Mouse (Mus musculus) heart, embryonic 16.5 days (tissue): ENCODE results near the gene Mcoln2. TPM values are rescaled to one million over a fixed set of nuclear protein-coding genes. Genes with fewer than 3 reads are reported as not detected.

Experiments used
- ATAC-seq: fragments of 200-750 bp; cut with Nextera tagmentation; replicated peaks from 2 replicates; pipeline ENCODE4 v1.8.0; 2017; ENCODE audit warnings: moderate number of reproducible peaks; ENCODE audit not compliant: insufficient read depth, low FRiP score; ENCODE audit errors: extremely low read depth
- H3K27ac ChIP-seq: fragments of 300-500 bp; sonication (generic); 2 replicates; pipeline ENCODE4 v1.5.1; 2014; ENCODE audit warnings: mild to moderate bottlenecking, low read length, control low read depth, moderate library complexity
- H3K27me3 ChIP-seq: fragments of 300-500 bp; sonication (generic); 2 replicates; pipeline ENCODE4 v1.6.1; 2014; ENCODE audit warnings: low read length, mixed read lengths; ENCODE audit not compliant: control insufficient read depth, insufficient read depth
- H3K36me3 ChIP-seq: fragments of 300-500 bp; sonication (generic); 2 replicates; pipeline ENCODE4 v1.6.1; 2014; ENCODE audit not compliant: control insufficient read depth, insufficient read depth
- H3K4me1 ChIP-seq: fragments of 300-500 bp; sonication (generic); 2 replicates; pipeline ENCODE4 v1.6.1; 2014; ENCODE audit warnings: low read length, mixed read lengths; ENCODE audit not compliant: control insufficient read depth, insufficient read depth
- H3K4me2 ChIP-seq: fragments of 300-500 bp; sonication (generic); 2 replicates; pipeline ENCODE4 v1.6.1; 2014; ENCODE audit warnings: low read depth, mild to moderate bottlenecking, control low read depth, low read length
- H3K4me3 ChIP-seq: fragments of 300-500 bp; sonication (generic); 2 replicates; pipeline ENCODE4 v1.5.1; 2014; ENCODE audit warnings: mild to moderate bottlenecking, control low read depth, low read length
- H3K9ac ChIP-seq: fragments of 300-500 bp; sonication (generic); 2 replicates; pipeline ENCODE4 v1.6.1; 2014; ENCODE audit warnings: low read length, control low read depth
- H3K9me3 ChIP-seq: fragments of 300-500 bp; sonication (generic); replicated peaks from 2 replicates; pipeline ENCODE4 v1.6.1; 2016; ENCODE audit warnings: low read length; ENCODE audit not compliant: control insufficient read depth
- WGBS: fragments of 180-500 bp; shearing (Covaris S2); extraction: QIAGEN DNeasy Blood & Tissue Kit; methylation state at CpG from one replicate; pipeline ENCODE4 v1.1.7; 2014; 5-methylcytosine and 5-hydroxymethylcytosine counted together
- polyA plus RNA-seq: library from polyadenylated mRNA; unstranded; fragments of >200 nt; fragmentation: Nextera tagmentation; extraction: Ambion mirVana; gene quantifications from 2 replicates; pipeline ENCODE4 v1.2.1, GENCODE M21; 2015

Mcoln2 gene
- polyA plus RNA-seq, 1 experiment from 2014 or later = 3.2 TPM

- Histone ChIP-seq H3K27ac (no peak overlapping the region), H3K4me3 (no peak overlapping the region), H3K4me2 (no peak overlapping the region), H3K9me3 (no peaks in the 10 kb centered on the region; the same call in 1 of the 2 replicates), H3K36me3 (no peaks in the 10 kb centered on the region), H3K9ac (no peak overlapping the region), H3K27me3 (no peaks in the 10 kb centered on the region), H3K4me1 (no peaks in the 10 kb centered on the region)
- no peak for ATAC-seq
- 83% methylated on average over 4 of the region's 4 CpGs for WGBS
These were observed 19.7 kb downstream of the Mcoln2 start for GRCm38 (mm10) chr3:146169356-146169755.

GRCm38 (mm10) chr3:146173030-146173429 lies 23.4 kb downstream of the Mcoln2 start:
- no peak overlapping the region for H3K4me2 ChIP-seq
- no peak overlapping the region for H3K27ac ChIP-seq
- H3K36me3 ChIP-seq = no peaks in the 10 kb centered on the region
- ATAC-seq = no peak
- peaks cover 4% of the 10 kb centered on the region; the same call in 1 of the 2 replicates for H3K4me1 ChIP-seq
- WGBS = 59% methylated on average over 5 of the region's 5 CpGs
- H3K27me3 ChIP-seq = no peaks in the 10 kb centered on the region
- H3K9me3 ChIP-seq = no peaks in the 10 kb centered on the region; the same call in 1 of the 2 replicates
- no peak overlapping the region for H3K9ac ChIP-seq
- no peak overlapping the region for H3K4me3 ChIP-seq

- Histone ChIP-seq H3K9ac (no peak overlapping the region), H3K4me1 (peaks cover 8% of the 10 kb centered on the region; the same call in 1 of the 2 replicates), H3K27me3 (no peaks in the 10 kb centered on the region), H3K27ac (no peak overlapping the region), H3K36me3 (no peaks in the 10 kb centered on the region), H3K9me3 (no peaks in the 10 kb centered on the region; the same call in 1 of the 2 replicates), H3K4me3 (no peak overlapping the region), H3K4me2 (no peak overlapping the region)
- ATAC-seq = no peak
- WGBS = 84% methylated on average over 9 of the region's 9 CpGs
These were observed 24.6 kb downstream of the Mcoln2 start for GRCm38 (mm10) chr3:146174215-146174614.

- Histone ChIP-seq H3K4me3 (peak overlapping the region; percentile 40; the same call in 1 of the 2 replicates), H3K27me3 (no peaks in the 10 kb centered on the region), H3K4me2 (peak overlapping the region; percentile 69), H3K9ac (no peak overlapping the region), H3K4me1 (peaks cover 17% of the 10 kb centered on the region), H3K9me3 (no peaks in the 10 kb centered on the region), H3K27ac (no peak overlapping the region), H3K36me3 (no peaks in the 10 kb centered on the region)
- WGBS = 50% methylated on average over 7 of the region's 7 CpGs
- no peak for ATAC-seq
These were observed 27.7 kb downstream of the Mcoln2 start for GRCm38 (mm10) chr3:146177295-146177694.

GRCm38 (mm10) chr3:146177748-146178582 lies 28.3 kb downstream of the Mcoln2 start:
- Histone ChIP-seq H3K4me3 (peak overlapping the region; percentile 40), H3K36me3 (no peaks in the 10 kb centered on the region), H3K9ac (no peak overlapping the region), H3K9me3 (no peaks in the 10 kb centered on the region), H3K4me2 (peak overlapping the region; percentile 69), H3K27me3 (no peaks in the 10 kb centered on the region), H3K27ac (no peak overlapping the region), H3K4me1 (peaks cover 17% of the 10 kb centered on the region)
- WGBS = 3% methylated on average over 16 of the region's 16 CpGs
- ATAC-seq = peak; percentile 61; the same call in 1 of the 2 replicates

- Histone ChIP-seq H3K27ac (peak overlapping the region; percentile 36; the same call in 1 of the 2 replicates), H3K9me3 (no peaks in the 10 kb centered on the region), H3K9ac (no peak overlapping the region), H3K4me3 (no peak overlapping the region), H3K36me3 (no peaks in the 10 kb centered on the region), H3K4me1 (peaks cover 20% of the 10 kb centered on the region), H3K4me2 (no peak overlapping the region), H3K27me3 (no peaks in the 10 kb centered on the region)
- ATAC-seq = no peak
- 50% methylated on average over 2 of the region's 2 CpGs for WGBS
These were observed 30.7 kb downstream of the Mcoln2 start for GRCm38 (mm10) chr3:146180341-146180740.

- ATAC-seq = no peak
- H3K9me3 ChIP-seq = no peaks in the 10 kb centered on the region
- H3K4me3 ChIP-seq = no peak overlapping the region
- H3K4me1 ChIP-seq = peaks cover 20% of the 10 kb centered on the region
- no peaks in the 10 kb centered on the region for H3K27me3 ChIP-seq
- no peak overlapping the region for H3K4me2 ChIP-seq
- H3K9ac ChIP-seq = no peak overlapping the region
- 42% methylated on average over 3 of the region's 3 CpGs for WGBS
- no peaks in the 10 kb centered on the region for H3K36me3 ChIP-seq
- H3K27ac ChIP-seq = no peak overlapping the region
These were observed 31.4 kb downstream of the Mcoln2 start for GRCm38 (mm10) chr3:146180986-146181385.

DNA sequence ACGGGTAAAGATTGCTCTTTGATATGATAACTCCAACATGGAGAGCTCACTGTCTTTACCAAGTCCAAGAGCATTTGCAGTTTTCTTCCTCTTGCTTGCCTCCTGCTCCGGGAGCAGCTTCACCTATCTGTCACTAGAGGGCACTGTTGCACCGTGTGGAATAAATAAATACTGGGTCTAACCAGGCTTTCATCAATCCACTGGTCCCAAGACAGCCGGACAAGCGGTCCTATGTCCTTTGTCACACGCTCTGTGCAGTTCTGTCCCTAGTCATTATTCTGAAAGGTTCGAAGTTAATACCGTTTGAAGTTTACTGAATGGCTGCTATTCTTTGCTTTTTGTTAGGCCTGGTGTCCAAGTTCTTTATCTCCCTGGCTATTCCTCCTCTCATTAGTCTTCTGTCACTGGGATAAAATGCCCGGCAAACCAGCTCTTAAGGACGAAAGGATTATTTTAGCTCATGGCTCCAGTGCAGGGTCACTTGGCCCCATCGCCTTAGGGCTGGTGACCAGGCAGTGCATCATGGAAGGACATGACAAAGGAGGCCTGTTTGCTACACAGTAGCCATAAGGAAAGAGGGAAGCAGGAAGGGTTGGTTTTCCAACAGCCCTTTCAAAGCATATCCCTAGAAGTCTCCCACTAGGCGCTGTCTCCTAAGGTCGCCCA lies 35.5 kb downstream of the Mcoln2 start:
- no peak overlapping the region for H3K9ac ChIP-seq

GRCm38 (mm10) chr3:146186033-146186432 lies 36.4 kb downstream of the Mcoln2 start:
- no peak overlapping the region for H3K27ac ChIP-seq
- no peaks in the 10 kb centered on the region for H3K36me3 ChIP-seq
- H3K4me2 ChIP-seq = no peak overlapping the region
- no peak for ATAC-seq
- H3K27me3 ChIP-seq = no peaks in the 10 kb centered on the region
- peaks cover 7% of the 10 kb centered on the region for H3K9me3 ChIP-seq
- no peak overlapping the region for H3K9ac ChIP-seq
- 83% methylated on average over 10 of the region's 10 CpGs for WGBS
- no peak overlapping the region for H3K4me3 ChIP-seq
- H3K4me1 ChIP-seq = peaks cover 3% of the 10 kb centered on the region; the same call in 1 of the 2 replicates

More for the DNA sequence above, 35.5 kb downstream of the Mcoln2 start:
- 19% methylated on average over 13 of the region's 13 CpGs for WGBS
- Histone ChIP-seq H3K36me3 (no peaks in the 10 kb centered on the region), H3K4me3 (no peak overlapping the region), H3K9me3 (peaks cover 7% of the 10 kb centered on the region), H3K27ac (no peak overlapping the region), H3K4me1 (peaks cover 4% of the 10 kb centered on the region), H3K4me2 (peak overlapping the region; percentile 27; the same call in 1 of the 2 replicates), H3K27me3 (no peaks in the 10 kb centered on the region)
- peak; percentile 53; the same call in 1 of the 2 replicates for ATAC-seq
